ENCODE assay signal across 8 mouse cellular contexts in genomic region chr1:178528431-178529351, GRCm38 (mm10). TPM values are rescaled to one million over a fixed set of nuclear protein-coding genes. Genes with fewer than 3 reads are reported as not detected.
A peak's percentile ranks its signal among the peaks of the same experiment; 100 is the strongest.
DNase-seq lines count a peak whose midpoint lies in the region; ATAC-seq and TF ChIP-seq lines count a peak whose summit lies in the region.

TSS of gene Kif26b (plus strand) at chr1:178529125.

- H3K27me3 ChIP-seq in limb, embryonic 12.5 days: 0 out of 2 replicates have a peak, but pooled peaks cover 4% of the 10 kb centered on the region
- no peaks in the 10 kb centered on the region for H3K27me3 ChIP-seq in midbrain, postnatal 0 days (ENCODE audit: insufficient read depth, low read length)
- H3K27me3 ChIP-seq in testis, adult 2 months (ENCODE audit: control insufficient read depth, insufficient read depth, low read length): no peaks in the 10 kb centered on the region; the same call in 1 of the 2 replicates

- peak within 1 kb of the TSS; percentile 89 for H3K9ac ChIP-seq in limb, embryonic 12.5 days (replicated peaks)
- peak within 1 kb of the TSS; percentile 77 for H3K9ac ChIP-seq in midbrain, postnatal 0 days (replicated peaks; ENCODE audit: low read length, poor library complexity, severe bottlenecking)

- peaks cover 32% of the 10 kb centered on the region for H3K4me1 ChIP-seq in limb, embryonic 12.5 days (replicated peaks)
- no peaks in the 10 kb centered on the region for H3K4me1 ChIP-seq in midbrain, postnatal 0 days (ENCODE audit: insufficient read depth, low read length)
- H3K4me1 ChIP-seq in testis, adult 2 months (ENCODE audit: control insufficient read depth, insufficient read depth, low read length): peaks cover 19% of the 10 kb centered on the region

- 0 out of 2 replicates have a peak, but pooled peaks cover 3% of the 10 kb centered on the region for H3K9me3 ChIP-seq in limb, embryonic 12.5 days
- H3K9me3 ChIP-seq in midbrain, postnatal 0 days (ENCODE audit: low read length): no peaks in the 10 kb centered on the region

- peak within 1 kb of the TSS; percentile 87 for H3K4me3 ChIP-seq in limb, embryonic 12.5 days (replicated peaks)
- peak within 1 kb of the TSS; percentile 59 for H3K4me3 ChIP-seq in midbrain, postnatal 0 days (ENCODE audit: low read depth, low read length)
- H3K4me3 ChIP-seq in testis, adult 2 months (ENCODE audit: control insufficient read depth, low read depth, low read length): peak within 1 kb of the TSS; percentile 81

- DNase-seq in layer of hippocampus, adult 11-12 months (ENCODE audit: low spot score): peak; percentile 42
- DNase-seq in layer of hippocampus, adult 9-10 months (ENCODE audit: low spot score): no peak
- peak; percentile 74 for DNase-seq in embryo, embryonic 10.5 days (ENCODE audit: low spot score)
- DNase-seq in gastrocnemius, postnatal 25 days: peak; percentile 34
- peak; percentile 54 for DNase-seq in kidney, adult 18-20 months
- DNase-seq in midbrain, postnatal 0 days (ENCODE audit: low spot score): peak; percentile 59

- under 1% methylated on average over 92 of the region's 92 CpGs for WGBS in limb, embryonic 12.5 days
- WGBS in midbrain, postnatal 0 days: under 1% methylated on average over 89 of the region's 92 CpGs

- H3K36me3 ChIP-seq in limb, embryonic 12.5 days: peaks cover 6% of the 10 kb centered on the region; the same call in 1 of the 2 replicates
- no peaks in the 10 kb centered on the region for H3K36me3 ChIP-seq in midbrain, postnatal 0 days (ENCODE audit: insufficient read depth, low read length)
- no peaks in the 10 kb centered on the region for H3K36me3 ChIP-seq in testis, adult 2 months (ENCODE audit: control insufficient read depth, insufficient read depth, low read length)

- no peak for TF ChIP-seq POLR2A in testis, adult 2 months (IDR thresholded peaks at IDR 0.05; ENCODE audit: control insufficient read depth, low read depth, low read length)

- TF ChIP-seq CTCF in midbrain, postnatal 0 days (IDR thresholded peaks at IDR 0.05): no peak
- no peak for TF ChIP-seq CTCF in testis, adult 2 months (IDR thresholded peaks at IDR 0.05; ENCODE audit: control insufficient read depth, insufficient read depth, insufficient replicate concordance, low read depth, low read length)

- peak within 1 kb of the TSS; percentile 99 for H3K4me2 ChIP-seq in limb, embryonic 12.5 days
- peak within 1 kb of the TSS; percentile 99 for H3K4me2 ChIP-seq in midbrain, postnatal 0 days (ENCODE audit: low read depth, low read length, poor library complexity, severe bottlenecking)

- peak; percentile 48 for ATAC-seq in limb, embryonic 12.5 days (ENCODE audit: insufficient number of reproducible peaks, insufficient read depth, low FRiP score, low TSS enrichment, low read depth)
- peak; percentile 59 for ATAC-seq in midbrain, postnatal 0 days (ENCODE audit: low FRiP score)

- H3K27ac ChIP-seq in limb, embryonic 12.5 days: peak within 1 kb of the TSS; percentile 95
- peak within 1 kb of the TSS; percentile 87 for H3K27ac ChIP-seq in midbrain, postnatal 0 days (ENCODE audit: low read depth, low read length)
- no peak within 1 kb of the TSS for H3K27ac ChIP-seq in testis, adult 2 months (ENCODE audit: control insufficient read depth, insufficient read depth, low read depth, low read length)

RNA-seq across cellular contexts. Expression of gene Kif26b, which starts in this region (rescaled TPM):
- 1 to 10 TPM; 1.4 to 2.9 TPM for total RNA-seq in gastrocnemius, postnatal 25 days (2021)
- polyA plus RNA-seq in limb, embryonic 12.5 days (2016; fragmentation: Nextera tagmentation; extraction: Ambion mirVana): 32.0 and 33.2 TPM in 2 replicates
- 75.2 and 75.8 TPM in 2 replicates for total RNA-seq in midbrain, postnatal 0 days (2014; rRNA removed)
- polyA plus RNA-seq in midbrain, postnatal 0 days (2015; fragmentation: Nextera tagmentation; extraction: Ambion mirVana): 6.0 and 6.4 TPM in 2 replicates
- 0.25 and 0.43 TPM in 2 replicates for polyA plus RNA-seq in testis, adult 2 months (2012; rRNA removed)

Comparison
In these comparisons a context has a peak if more than half of its experiments do, and no peak if none do; other contexts are left out.
1. RNA of gene Kif26b (total RNA-seq): 75.2 to 75.8 TPM in midbrain, postnatal 0 days; 1.4 to 2.9 TPM in gastrocnemius, postnatal 25 days; every median in the first group is over 10 times any median in the second.
2. Peak in every context shown above with its lines, with median percentiles within 50 percentile points of each other: H3K4me3 ChIP-seq.